Mouse (Mus musculus) spleen, adult 2 months (tissue): Measurements from ENCODE around the gene Stk24.

Experiments used
- CTCF ChIP-seq: fragments of 200-500 bp; IDR thresholded peaks from 2 replicates; pipeline ENCODE4 v1.5.1; 2011; ENCODE audit warnings: mild to moderate bottlenecking, inconsistent platforms; ENCODE audit not compliant: insufficient read depth, insufficient read length, insufficient replicate concordance; ENCODE audit errors: extremely low read depth
- POLR2A ChIP-seq: fragments of 200-500 bp; IDR thresholded peaks from 2 replicates; pipeline ENCODE4 v1.6.1; 2011; ENCODE audit warnings: low read depth, low read length, inconsistent platforms

DNA sequence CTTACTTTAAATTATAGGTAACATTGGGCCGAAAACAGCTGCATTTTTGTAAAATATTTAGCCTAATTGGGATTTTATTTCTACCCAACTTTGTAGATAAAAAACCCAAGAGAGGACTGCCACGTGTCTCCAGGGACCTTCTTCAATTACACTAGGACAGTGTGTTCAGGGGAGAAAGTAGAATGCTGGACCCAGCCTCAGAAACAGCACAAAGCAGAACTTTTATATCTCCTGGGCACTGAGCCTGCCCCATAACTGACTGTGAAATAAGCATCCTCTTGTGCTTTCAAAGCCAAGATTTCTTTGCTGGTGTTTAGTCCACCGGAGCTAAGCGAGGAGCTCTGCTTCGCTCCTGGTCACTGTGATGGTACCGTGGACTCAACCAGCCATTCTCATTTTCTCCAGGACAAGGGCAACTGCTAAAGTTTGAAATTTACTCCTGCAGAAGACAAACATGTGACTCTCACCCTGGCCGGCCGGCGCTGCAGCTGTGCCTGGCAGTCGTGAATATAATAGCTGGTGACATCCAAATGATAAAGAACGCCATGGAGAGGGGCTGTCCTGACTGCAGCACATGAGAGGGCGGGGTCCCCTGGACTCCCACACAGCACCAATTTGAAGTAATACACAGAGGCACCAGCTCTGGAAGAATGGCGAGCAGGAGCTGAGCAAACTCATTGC lies 63.0 kb downstream of the Stk24 start:
- TF ChIP-seq CTCF (no peak), POLR2A (no peak)
